Mouse (Mus musculus): ENCODE measurements around the gene Cbx2.

Gene Cbx2

DNA sequence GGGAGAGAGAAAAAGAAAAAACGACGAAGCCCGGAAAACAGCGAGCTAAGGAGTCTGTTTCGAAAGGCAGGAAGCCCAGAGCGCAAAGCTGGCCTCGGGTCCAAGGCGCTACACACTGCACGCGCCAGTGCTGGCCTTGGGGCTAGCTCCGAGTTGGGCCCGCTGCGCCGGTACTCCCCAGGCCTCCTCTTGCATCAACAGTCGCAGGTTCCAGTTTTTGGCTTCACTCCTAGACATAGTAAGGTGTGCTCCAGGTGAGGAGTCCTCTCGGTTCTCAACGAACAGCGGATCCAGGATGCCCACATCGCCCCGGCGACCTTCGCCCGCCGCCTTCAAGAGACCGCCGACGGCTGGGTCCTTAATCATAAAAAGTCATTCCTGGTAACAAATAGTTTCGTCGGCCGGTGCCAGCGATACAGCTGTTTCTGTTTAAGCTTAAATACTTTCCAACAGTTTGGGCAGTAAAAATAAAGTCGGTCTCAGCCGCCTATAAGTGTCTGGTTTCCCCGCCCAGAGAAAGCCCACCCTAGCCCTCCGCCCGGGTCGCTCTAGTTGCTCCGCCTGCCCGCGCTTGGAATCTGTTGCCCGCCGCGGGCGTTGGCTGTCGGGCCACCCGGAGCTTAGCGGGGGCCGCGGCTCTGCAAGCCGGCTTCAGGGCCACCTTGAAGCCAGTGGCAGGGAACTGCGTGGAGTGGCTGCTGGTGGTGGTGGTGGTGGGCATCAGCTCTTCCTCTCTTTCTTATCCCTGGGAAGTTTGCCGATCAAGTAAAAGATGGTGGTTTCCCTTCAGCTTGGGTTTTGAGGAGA is 19.9 kb downstream of the Cbx2 start:
- peak; percentile 72 for DNase-seq (ENCODE audit: low spot score)

GRCm38 (mm10) chr11:119043273-119043540 is 20.4 kb downstream of the Cbx2 start:
- DNase-seq (ENCODE audit: low spot score), result no peak

DNA sequence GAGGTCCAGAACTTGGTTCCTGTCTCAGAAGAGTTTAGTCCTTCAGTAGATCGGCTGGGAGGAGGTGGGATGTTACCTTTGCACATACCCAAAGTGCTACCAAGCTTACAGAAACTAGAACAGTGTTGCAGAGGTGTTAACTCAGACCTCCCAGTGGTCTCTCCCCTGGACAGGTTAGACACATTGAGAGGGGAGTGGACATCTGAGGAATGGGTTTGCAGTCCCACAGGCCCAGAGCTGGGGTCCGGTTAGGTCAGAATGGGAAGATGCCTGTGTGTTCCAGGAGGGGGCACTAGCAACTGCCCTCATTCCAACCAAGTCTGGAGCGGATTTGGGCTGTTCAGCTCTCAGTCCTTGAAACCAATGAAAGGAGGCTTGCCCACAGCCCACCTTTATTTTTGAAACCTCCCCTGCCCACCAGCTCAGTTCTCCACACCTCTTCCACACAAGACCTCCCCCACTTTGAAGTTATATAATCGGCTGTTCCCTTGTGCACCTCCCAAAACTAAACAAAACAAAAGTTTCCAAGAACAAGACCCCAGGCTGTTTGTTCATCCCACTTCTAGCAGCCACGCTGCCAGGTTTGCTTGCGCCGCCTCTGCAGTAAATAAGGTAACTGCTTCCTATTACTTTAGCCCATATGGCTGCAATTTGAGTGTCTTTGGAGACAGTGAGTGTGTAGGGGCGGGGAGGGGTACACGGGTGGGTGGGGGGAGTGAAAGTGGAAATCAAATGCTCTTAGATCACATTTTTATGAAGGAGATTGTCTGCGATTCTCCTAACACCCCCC is 21.2 kb downstream of the Cbx2 start:
- DNase-seq (ENCODE audit: low spot score), result peak; percentile 79

GRCm38 (mm10) chr11:119044551-119045337 is 22.0 kb downstream of the Cbx2 start:
- DNase-seq (ENCODE audit: low spot score), result peak; percentile 62

DNA sequence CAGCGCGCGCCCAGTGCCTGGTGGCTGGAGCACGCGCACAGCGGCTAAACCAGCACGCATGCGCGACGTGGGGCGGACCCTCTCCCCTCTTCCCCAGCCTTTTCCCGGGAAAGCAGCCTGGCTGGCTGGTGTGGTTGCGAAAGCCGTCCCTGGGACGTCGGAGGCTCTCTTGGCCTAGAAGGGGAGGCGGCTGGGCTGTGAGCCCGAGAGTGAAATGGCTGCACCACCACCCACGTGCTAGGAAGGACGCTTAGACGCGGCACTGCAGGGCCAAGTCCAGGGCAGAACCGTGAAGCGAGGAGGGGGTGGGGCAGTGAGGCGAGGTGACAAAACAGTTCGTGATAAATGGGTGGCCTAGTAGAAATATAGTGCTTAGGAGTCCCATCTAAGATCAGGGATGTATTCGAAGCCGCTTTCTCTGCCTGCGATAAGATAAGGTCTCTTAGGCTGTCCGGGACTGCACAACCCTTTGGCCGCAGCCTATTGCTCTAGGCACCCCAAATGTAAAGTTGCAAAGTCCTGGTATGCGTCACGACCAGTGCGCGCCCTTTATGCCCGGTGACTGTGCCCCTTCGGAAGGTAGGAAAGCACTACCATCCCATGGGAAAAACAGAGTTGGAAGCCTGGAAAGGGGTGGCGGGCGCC is 24.0 kb downstream of the Cbx2 start:
- DNase-seq (ENCODE audit: low spot score), result peak; percentile 80

DNA sequence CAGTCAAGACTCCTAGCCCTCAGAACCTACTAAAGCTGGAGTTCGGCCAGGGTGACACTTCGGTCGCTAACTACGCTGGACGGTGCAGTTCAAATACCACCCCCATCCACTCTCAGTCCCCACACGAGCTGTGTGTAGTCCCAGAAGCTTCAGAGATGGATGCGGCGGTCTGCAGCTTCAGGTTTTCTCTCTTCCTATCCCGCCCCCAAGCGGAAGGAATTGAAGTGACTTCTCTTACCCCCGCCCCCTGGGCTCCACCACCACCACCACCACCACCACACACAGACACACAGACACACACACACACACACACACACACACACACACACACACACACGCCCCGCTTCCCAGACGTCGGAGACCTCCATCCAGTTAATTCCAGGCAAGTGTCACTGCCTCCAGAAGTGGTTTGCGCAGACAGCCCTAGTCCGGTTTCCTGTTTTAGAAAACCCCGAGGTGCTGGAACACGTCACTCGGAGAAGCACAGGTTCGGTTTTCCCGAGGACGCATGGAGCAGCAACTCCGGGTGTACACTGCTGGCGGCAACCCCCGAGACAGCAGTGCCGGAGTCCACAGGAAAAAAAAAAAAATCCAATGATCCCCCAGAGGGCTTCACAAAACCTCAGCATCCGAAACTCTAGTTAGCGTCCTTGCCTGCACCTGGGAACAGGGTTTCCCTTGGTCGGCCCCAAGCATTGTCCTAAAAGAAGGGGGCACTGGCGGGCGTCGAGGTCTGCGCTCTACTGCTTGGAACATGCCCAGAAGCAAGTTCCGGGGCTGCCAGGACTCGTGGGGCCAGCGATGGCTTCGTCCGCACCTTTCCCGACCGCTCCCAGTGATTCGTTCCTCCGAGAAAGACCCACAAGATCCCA is 24.7 kb downstream of the Cbx2 start:
- DNase-seq (ENCODE audit: low spot score), result peak; percentile 82

GRCm38 (mm10) chr11:119048133-119048510 is 25.4 kb downstream of the Cbx2 start:
- peak; percentile 56 for DNase-seq (ENCODE audit: low spot score)

- DNase-seq (ENCODE audit: low spot score), result no peak
Measured at GRCm38 (mm10) chr11:119050361-119050760, 27.6 kb downstream of the Cbx2 start.

GRCm38 (mm10) chr11:119051426-119051825 is 28.7 kb downstream of the Cbx2 start:
- DNase-seq (ENCODE audit: low spot score), result no peak

DNA sequence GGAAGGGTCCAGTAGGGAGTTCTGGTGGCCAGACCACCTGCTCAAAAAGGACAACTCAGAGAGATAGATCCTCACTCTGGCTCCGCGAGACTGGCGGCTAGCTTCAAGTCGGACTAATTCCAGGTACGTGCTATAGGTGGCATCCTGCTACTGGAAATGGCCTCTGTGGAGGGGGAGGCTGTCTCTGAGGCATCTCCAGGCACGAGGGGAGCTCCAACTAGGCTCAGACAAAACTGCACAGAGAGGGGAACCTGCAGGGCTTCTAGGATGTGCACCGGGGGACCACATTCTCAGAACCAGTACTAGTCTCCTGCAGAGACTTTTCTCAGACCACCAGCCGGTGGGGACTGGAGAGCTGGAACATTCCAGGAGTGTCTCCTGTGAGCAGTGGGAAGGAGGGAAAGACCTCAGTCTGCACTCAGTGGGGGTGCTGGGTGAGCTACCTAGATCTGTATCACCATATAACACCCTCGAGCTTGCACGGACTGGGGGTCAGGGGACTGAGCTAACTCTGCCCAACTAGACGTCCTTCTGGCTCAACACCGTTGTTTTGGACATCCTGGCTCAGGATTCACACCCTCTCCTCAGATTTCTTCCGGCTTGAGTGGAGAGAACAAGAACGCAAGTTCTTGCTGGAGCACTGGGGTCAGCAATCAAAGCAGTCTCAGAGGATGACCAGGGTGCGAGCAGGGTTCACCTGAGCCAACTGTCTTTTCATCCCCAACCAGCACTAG is 29.3 kb downstream of the Cbx2 start:
- DNase-seq (ENCODE audit: low spot score), result peak; percentile 70

DNA sequence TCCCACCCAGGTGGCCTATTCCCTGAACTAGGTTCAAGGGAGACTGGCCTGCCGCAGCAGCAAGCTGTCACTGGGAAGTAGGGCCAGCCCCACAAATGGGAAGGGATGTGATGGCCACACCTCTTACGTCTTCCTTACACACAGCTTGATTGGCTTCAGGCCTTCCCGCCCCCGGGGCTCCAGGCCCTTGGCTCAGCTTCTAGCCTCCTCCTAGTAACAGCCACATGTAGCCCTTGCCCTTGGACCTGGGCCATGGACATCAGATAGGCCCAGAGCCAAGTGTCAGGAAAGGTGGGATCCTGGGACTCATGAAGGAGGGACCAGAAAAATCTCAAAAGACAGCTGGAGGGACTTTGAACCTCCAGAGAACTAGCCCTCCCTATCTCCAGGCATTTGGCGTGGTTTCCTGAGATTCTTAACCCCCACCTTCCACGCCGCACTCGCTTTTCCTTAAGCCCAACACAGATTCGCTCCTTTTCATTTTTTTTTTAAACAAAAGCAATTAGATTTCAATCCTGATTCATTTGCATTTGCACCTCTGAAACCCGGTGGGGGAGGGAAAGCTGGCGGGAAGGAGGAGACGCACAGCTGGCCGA is 30.0 kb downstream of the Cbx2 start:
- DNase-seq (ENCODE audit: low spot score), result peak; percentile 82

- DNase-seq (ENCODE audit: low spot score), result peak; percentile 97
Measured at GRCm38 (mm10) chr11:119053257-119053670, 30.5 kb downstream of the Cbx2 start.

- DNase-seq (ENCODE audit: low spot score), result peak; percentile 62
Measured at GRCm38 (mm10) chr11:119053738-119054350, 31.1 kb downstream of the Cbx2 start.

- DNase-seq (ENCODE audit: low spot score), result peak; percentile 75
Measured at GRCm38 (mm10) chr11:119054351-119055345, 31.9 kb downstream of the Cbx2 start.

DNA sequence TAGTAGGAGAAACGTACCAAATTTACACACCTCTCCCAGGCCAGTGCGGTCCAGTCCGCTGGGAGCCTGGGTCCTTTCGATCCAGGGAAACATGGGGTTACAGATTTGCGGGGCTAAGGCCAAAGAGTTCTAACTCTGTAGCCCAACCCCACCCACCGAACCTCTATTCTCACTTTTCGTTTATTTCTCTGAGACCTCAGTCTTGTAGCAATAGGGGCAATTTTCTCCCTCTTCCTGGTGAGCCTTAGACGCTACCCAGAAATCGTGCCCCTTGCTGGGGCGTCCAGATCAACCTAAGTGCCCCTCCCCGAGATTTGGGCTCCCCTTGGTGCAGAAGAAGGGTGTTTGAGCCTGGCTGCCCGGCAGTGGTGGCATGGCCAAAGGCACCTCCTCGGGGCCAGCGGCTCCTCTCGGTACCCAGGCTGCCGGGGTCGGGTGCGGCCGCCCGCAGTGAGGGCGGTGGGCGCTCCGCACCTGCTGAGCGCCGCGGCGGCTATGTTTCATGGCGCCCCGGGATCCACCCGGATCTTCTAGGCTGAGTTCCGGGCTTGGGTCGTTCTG is 32.9 kb downstream of the Cbx2 start:
- DNase-seq (ENCODE audit: low spot score), result peak; percentile 39

- DNase-seq (ENCODE audit: low spot score), result peak; percentile 76
Measured at GRCm38 (mm10) chr11:119056301-119057211, 33.8 kb downstream of the Cbx2 start.

DNA sequence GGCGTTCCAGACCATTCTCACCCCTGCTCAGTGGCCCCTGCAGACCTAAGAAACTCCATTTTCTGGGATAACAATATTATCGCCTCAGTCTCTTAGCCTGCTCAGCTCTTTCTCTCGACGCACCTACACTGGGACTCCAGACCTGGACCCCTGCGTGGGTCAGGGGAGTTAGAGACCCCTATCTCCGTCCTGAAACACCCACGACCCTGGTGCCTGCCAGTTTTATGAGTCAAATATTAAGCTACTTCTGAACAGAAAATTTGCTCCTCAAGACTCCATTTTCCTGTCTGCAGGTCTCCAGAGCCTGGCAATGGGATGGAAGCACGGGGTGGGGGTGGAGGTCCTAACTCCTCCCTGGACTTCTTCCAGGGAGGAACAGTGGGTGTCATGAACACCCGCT is 34.5 kb downstream of the Cbx2 start:
- peak; percentile 64 for DNase-seq (ENCODE audit: low spot score)
